Mouse (Mus musculus) stomach, postnatal 0 days (tissue): ENCODE data around the gene Eid3.

Experiments used
- CTCF ChIP-seq: IDR thresholded peaks from 2 replicates; pipeline ENCODE4 v1.5.1; 2016; ENCODE audit warnings: antibody characterized with exemption, low read depth, mild to moderate bottlenecking, moderate library complexity
- EP300 ChIP-seq: optimal IDR thresholded peaks from 2 replicates; pipeline ENCODE3; 2016; ENCODE audit warnings: antibody characterized with exemption

- TF ChIP-seq CTCF (no peak), EP300 (no peak)
These were observed 48.5 kb upstream of the Eid3 start for GRCm38 (mm10) chr10:82817936-82818335.
